25 mouse cellular contexts compared by ENCODE assay signal in the genomic region with DNA sequence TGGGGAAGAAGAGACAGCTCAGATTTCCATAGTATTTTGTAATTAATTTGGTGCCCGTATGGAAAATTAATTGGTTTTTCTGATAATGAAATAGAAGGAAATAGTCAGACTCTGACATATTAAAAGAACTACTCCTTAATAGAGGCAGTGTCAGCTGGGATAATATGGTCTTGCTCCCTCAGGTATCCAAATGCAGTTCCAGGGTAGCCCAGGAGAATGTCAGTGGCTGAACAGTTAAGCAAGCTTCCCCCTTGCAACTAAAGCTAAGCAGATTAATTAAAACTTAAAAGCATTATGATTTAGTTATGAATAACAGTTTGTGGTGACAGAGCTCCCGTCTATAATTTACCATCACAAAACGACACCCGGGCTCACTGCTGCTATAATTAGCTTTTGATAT.
"Had no signal": no experiment of that assay in that cellular context is flagged by ENCODE, and none has a peak within 500 bp of the region (broad histone marks: within the 10 kb centered on the region; RNA-seq: fewer than 3 reads in every experiment).

No protein-coding gene starts in this region.

- H3K36me3 ChIP-seq: heart, embryonic 10.5 days; heart, embryonic 12.5 days; hindbrain, embryonic 10.5 days; hindbrain, embryonic 15.5 days; intestine, embryonic 15.5 days; kidney, embryonic 15.5 days; limb, embryonic 13.5 days; limb, embryonic 15.5 days; liver, embryonic 12.5 days had no signal

- H3K27ac ChIP-seq: heart, embryonic 10.5 days; hindbrain, embryonic 10.5 days; hindbrain, embryonic 15.5 days; intestine, embryonic 15.5 days; kidney, embryonic 15.5 days; kidney, postnatal 0 days; limb, embryonic 13.5 days; limb, embryonic 15.5 days; liver, embryonic 12.5 days; liver, embryonic 14.5 days had no signal

- H3K4me3 ChIP-seq: heart, embryonic 10.5 days; heart, embryonic 12.5 days; hindbrain, embryonic 10.5 days; hindbrain, embryonic 15.5 days; intestine, embryonic 15.5 days; kidney, embryonic 15.5 days; limb, embryonic 13.5 days; limb, embryonic 15.5 days; liver, embryonic 12.5 days had no signal

- DNase-seq: gastrocnemius, postnatal 10 days; gastrocnemius, postnatal 25 days; heart, adult 18-20 months; heart, postnatal 10 days; heart, postnatal 4 days; kidney, adult 18-20 months; kidney, adult 9 months; kidney, postnatal 14 days; kidney, postnatal 36 days; layer of hippocampus, adult 9-11 months; layer of hippocampus, postnatal 36 days; left cerebral cortex, postnatal 4 days had no signal

- H3K27me3 ChIP-seq: heart, embryonic 12.5 days; hindbrain, embryonic 15.5 days; intestine, embryonic 15.5 days; kidney, embryonic 15.5 days; limb, embryonic 13.5 days; limb, embryonic 15.5 days; liver, embryonic 12.5 days had no signal

- H3K9me3 ChIP-seq: heart, embryonic 10.5 days; heart, embryonic 12.5 days; hindbrain, embryonic 10.5 days; hindbrain, embryonic 15.5 days; intestine, embryonic 15.5 days; kidney, embryonic 15.5 days; limb, embryonic 13.5 days; limb, embryonic 15.5 days; liver, embryonic 12.5 days had no signal

- H3K9ac ChIP-seq: heart, embryonic 12.5 days; hindbrain, embryonic 15.5 days; intestine, embryonic 15.5 days; kidney, embryonic 15.5 days; limb, embryonic 13.5 days; limb, embryonic 15.5 days; liver, embryonic 12.5 days; liver, embryonic 14.5 days had no signal

- ATAC-seq: inflammation-experienced regulatory T-cells, adult 6 months; intestine, embryonic 15.5 days; intestine, postnatal 0 days; liver, embryonic 12.5 days had no signal

- H3K4me2 ChIP-seq: heart, embryonic 12.5 days; hindbrain, embryonic 15.5 days; intestine, embryonic 15.5 days; kidney, embryonic 15.5 days; limb, embryonic 13.5 days; limb, embryonic 15.5 days; liver, embryonic 12.5 days had no signal

- H3K4me1 ChIP-seq: heart, embryonic 10.5 days; heart, embryonic 12.5 days; hindbrain, embryonic 10.5 days; hindbrain, embryonic 15.5 days; intestine, embryonic 15.5 days; kidney, embryonic 15.5 days; limb, embryonic 13.5 days; limb, embryonic 15.5 days; liver, embryonic 12.5 days had no signal
